Mouse (Mus musculus) layer of hippocampus, adult 9-11 months (tissue): Measurements from ENCODE around the gene Nkain2.

Experiments
- DNase-seq: peaks from one replicate; pipeline ENCODE4 v3.0.0; 2022

The Nkain2 gene

DNA sequence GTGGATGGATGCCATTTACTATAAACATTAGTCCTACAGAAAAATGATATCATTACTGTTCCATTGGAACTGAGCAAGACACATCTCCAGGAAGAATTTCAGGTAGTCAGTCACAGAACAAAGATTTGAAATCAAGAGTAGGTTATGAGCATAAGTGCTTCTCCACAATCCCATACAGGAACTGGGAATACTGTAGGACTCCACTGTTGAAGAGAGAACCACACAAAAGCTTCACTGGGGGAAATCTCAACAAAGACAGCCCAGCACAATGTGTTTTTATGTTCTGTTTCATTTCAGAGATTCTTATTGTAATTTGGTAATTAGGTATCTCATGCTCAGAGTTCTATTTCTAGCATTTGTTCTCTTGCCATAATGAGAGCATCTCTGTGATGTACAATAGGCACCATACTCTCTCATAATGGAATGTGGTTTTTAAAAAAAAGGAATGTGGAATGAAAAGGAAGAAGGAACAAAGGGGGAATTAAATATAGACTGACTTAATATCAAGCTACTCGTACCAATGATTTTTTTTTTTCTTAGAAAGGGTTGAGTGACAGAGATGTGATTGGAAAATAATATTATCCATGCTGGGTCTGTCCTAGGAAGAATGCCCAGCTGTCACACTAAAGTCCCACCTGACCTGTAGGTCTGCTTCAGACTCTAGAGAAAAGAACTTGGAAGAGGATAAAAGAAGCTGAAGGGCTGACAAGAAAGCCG lies 313.5 kb downstream of the Nkain2 start:
- DNase-seq = no peak

DNA sequence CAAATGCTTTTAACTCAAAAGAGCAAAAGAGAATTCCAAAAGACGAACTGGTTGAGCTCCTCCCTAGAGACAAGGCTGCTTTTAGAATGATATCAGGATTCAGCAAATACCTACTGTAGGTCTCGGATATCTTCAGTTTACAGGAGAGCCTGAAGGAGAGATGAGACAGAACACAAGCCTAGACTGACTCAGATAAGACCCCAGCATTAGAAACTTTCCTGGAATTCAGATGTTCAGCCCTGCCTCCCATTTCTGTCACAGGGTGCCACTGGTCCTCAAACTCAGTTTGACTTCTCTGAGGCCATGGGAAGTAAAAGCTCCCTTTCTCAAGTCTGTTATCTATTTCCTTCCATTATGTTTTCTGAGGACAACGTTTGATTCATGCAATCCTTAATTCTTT lies 332.6 kb downstream of the Nkain2 start:
- no peak for DNase-seq

DNA sequence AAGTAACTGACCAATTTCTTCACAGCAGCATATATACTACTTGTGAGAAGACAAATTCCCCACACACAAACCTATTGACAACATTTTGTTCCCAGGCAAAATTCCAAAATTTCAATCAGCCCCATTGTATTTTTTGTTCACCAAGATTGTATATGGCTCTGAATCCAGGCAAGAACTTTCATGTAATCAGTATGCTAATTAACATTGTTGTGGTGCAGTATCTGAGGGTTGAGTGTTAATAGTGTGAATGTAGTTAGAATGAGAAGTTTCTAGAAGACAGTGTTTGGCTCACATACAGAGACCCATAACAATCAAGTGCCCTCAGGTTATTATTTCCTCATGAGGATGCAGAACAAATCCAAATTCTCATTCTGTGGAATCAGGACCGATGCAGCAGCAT lies 354.2 kb downstream of the Nkain2 start:
- no peak for DNase-seq

GRCm38 (mm10) chr10:32510821-32511220 lies 379.4 kb downstream of the Nkain2 start:
- no peak for DNase-seq

DNA sequence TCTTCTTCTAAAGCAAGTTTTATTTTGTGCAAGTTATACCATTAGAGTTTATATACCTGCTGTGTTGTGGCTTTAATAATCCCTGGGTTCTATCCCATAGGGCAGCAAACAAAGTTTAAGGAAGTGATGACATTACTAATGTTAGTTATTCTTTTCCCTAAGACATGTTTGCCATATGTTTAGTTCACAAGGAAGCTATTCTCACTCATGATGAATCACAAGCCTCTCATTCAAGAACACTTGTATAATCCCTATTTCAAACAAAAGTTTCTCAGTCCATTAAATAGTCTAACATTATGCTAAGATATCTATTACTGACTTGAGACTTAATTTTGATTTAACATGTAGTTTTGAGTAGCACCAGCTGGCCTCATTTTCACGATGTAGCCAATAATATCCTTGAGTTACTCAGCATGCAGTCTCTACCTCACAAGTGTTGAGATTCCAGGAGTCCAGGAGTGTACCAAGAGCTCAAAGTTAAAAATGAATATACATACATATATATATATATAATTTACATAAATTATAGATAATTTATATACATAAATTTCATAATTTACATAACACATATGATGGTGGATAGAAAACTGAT lies 395.6 kb downstream of the Nkain2 start:
- no peak for DNase-seq

GRCm38 (mm10) chr10:32493600-32493999 lies 396.7 kb downstream of the Nkain2 start:
- no peak for DNase-seq

DNA sequence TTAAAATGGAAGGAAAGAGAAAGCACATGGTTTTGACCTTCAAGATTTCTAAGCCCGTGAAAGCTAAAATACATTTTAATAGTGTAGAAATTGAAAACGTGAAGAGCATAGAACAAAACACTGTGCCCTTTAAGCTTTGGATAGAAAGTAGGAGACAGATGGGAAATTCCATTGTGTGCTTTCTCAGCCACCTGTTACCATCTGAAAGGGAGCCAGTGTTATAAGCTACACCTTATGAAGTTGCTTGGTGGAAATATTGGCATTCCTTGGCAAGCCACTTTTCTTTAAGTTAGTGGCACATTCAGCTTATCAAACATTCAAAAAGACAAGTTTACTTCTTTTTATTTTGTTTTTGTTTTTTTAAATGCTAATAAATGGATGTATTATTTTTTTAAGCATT lies 427.5 kb downstream of the Nkain2 start:
- peak; percentile 38 for DNase-seq

- no peak for DNase-seq
Measured at GRCm38 (mm10) chr10:32439932-32440519, 450.2 kb downstream of the Nkain2 start.

DNA sequence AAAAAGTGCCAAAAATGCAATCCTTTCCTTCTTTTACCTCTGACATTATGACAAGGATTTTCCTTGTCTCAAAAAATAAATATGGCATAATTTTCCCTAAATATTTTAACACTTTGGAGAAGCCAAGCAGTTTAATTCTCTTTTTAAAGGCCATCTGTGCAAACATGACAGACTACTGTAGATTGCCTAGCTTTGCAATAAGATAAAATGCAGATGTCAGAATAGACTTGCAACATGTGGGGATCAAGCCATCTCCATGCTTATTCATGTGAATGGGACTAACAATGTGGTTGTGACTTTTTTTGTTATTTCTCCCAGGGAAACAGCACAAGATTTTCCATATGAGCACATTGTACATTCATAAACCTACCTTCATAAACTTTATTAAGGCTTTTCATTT lies 476.0 kb downstream of the Nkain2 start:
- no peak for DNase-seq

DNA sequence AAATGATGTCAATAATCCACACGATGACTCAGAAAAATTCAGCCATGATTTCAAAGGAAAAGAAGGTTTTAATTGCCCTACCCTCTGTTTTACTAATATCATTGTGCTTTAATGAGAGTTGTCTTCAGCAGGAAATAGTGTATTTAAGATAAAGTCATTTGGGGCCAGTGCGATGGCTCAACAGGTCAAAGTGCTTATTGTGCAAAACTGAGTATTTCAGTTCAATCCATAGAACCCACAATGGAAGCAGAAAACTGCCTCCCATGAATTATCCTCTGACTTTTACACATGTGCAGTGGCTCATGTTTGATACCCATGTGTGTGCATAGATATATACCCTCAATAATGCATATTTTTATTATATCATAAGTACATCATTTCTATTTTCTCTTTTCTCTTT lies 478.9 kb downstream of the Nkain2 start:
- no peak for DNase-seq

GRCm38 (mm10) chr10:32400961-32401360 lies 489.3 kb downstream of the Nkain2 start:
- DNase-seq = peak; percentile 3

- DNase-seq = no peak
Measured at GRCm38 (mm10) chr10:32393859-32394521, 496.3 kb downstream of the Nkain2 start.

DNA sequence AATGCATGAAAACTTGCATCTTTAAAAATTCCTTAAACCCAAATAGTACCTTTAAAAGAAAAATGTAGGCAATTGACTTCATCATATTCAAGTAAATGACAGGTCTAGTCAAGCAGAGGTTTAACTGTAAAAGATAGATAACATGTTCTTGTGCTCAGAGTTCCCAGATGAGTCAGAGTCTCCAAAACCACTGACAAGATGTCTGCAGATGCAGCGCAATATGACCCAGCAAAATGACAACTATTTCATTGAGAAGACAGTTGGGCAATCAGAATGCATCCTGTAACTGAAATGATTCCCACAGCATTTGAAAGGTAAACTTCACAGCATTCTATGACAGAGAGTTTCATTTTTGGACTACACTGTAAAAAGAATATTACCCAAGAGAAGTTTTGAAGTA lies 496.9 kb downstream of the Nkain2 start:
- DNase-seq = no peak

- DNase-seq = no peak
Measured at GRCm38 (mm10) chr10:32312754-32313153, 577.5 kb downstream of the Nkain2 start.

DNA sequence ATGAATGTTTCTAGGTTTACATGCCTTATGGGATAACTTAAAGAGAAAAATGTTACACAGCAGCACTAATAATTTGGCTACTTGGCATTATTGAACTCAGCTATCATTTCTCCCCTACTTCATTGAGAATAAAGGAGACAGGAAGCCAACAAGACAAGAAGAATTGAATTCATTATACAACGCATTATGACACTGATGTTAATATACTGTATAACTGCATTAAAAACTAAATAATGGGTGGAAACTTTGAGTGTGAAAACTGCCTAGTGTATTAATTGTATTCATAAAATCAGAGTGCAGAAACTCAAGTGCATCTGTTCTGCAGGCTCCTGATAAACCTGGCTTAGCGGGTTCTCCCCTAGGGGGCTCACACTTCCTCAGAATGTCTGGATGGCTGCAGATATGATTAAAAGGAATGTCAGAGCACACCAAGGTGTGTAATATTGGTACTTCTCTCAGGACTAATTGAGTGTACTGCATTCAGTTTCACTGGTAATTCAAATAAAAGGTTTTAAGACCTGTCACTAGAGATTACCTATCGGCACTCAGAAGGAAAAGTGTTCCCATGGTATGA lies 589.2 kb downstream of the Nkain2 start:
- DNase-seq = no peak

GRCm38 (mm10) chr10:32290487-32290886 lies 599.8 kb downstream of the Nkain2 start:
- DNase-seq = peak; percentile 34

GRCm38 (mm10) chr10:32283690-32284089 lies 606.6 kb downstream of the Nkain2 start:
- no peak for DNase-seq

GRCm38 (mm10) chr10:32243266-32243882 lies 646.9 kb downstream of the Nkain2 start:
- DNase-seq = no peak

DNA sequence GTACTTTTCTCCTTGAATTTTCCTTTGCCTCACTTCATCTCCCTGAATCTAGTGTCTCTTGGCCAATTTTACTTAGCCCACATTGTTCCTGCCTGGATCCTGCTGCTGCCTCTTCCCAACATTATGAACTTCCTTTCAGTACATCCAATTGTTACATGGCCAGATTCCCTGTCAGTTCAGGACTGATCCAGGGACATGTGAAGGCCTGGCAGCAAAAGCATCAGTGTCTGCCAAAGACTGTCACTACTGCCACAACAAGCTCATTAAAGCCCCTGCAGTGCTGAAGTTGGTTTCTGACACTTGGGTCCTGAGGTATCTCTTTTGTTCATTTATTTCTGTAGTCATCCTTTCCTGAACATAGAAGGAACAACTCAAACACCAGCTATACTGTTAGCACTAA lies 649.1 kb downstream of the Nkain2 start:
- peak; percentile 37 for DNase-seq

DNA sequence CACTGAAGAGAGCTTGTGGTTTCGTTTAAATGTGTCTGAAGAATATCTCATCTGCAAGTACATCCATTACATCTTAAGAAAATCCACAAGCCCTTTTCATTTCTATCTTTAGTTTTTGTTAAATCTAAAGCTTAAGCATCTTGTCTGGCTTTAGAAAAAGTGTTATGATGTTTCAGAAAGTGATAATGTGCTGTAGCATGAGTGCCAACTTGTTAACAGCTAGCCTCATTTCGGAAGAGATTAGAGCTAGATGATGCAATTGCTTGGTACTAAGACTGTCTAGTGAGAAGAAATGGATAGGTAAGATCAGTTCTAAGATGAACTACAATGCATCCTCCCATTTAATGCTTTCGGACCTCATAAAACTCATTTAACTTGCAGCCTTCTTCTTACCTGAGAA lies 707.3 kb downstream of the Nkain2 start:
- no peak for DNase-seq

DNA sequence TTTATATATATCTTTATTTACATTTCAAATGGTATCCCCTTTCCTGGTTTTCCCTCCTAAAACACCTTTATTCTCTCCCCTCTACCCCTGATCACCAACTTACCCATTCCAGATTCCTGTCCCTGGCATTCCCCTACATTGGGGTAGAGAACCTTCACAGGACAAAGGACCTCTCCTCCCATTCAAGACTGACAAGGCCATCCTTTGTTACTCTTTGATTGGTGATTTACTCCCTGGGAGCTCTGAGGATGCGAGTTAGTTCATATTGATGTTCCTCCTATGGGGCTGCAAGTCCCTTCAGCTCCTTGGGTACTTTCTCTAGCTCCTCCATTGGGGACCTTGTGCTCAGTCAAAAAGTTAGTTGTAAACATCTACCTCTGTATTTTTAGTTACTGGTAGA lies 798.9 kb downstream of the Nkain2 start:
- DNase-seq = no peak

GRCm38 (mm10) chr10:32060396-32060795 lies 829.9 kb downstream of the Nkain2 start:
- no peak for DNase-seq

GRCm38 (mm10) chr10:32058251-32058650 lies 832.0 kb downstream of the Nkain2 start:
- DNase-seq = no peak
